Mouse (Mus musculus) neural tube, embryonic 14.5 days (tissue): ENCODE results near the gene Vmn1r203. TPM values are rescaled to one million over a fixed set of nuclear protein-coding genes. Genes with fewer than 3 reads are reported as not detected.
"Not testable (repeated sequence)": the region's sequence is repeated elsewhere in the genome, so short reads cannot be mapped to it uniquely, and the experiment has no call there.

Experiments
- ATAC-seq: fragments of 200-750 bp; cut with Nextera tagmentation; 2 replicates; pipeline ENCODE4 v1.8.0; 2017; ENCODE audit warnings: low read depth, mild to moderate bottlenecking, moderate TSS enrichment, moderate library complexity
- H3K27ac ChIP-seq: fragments of 300-500 bp; sonication (generic); 2 replicates; pipeline ENCODE4 v1.5.1; 2014; ENCODE audit warnings: low read depth, mild to moderate bottlenecking, control low read depth, low read length, moderate library complexity, mixed read lengths
- H3K27me3 ChIP-seq: fragments of 300-500 bp; sonication (generic); 2 replicates; pipeline ENCODE4 v1.6.1; 2014; ENCODE audit warnings: low read length; ENCODE audit not compliant: control insufficient read depth, insufficient read depth
- H3K36me3 ChIP-seq: fragments of 300-500 bp; sonication (generic); 2 replicates; pipeline ENCODE4 v1.6.1; 2014; ENCODE audit warnings: low read length, mixed read lengths; ENCODE audit not compliant: control insufficient read depth, insufficient read depth
- H3K4me1 ChIP-seq: fragments of 300-500 bp; sonication (generic); 2 replicates; pipeline ENCODE4 v1.6.1; 2014; ENCODE audit warnings: low read length; ENCODE audit not compliant: control insufficient read depth, insufficient read depth
- H3K4me2 ChIP-seq: fragments of 300-500 bp; sonication (generic); 2 replicates; pipeline ENCODE4 v1.6.1; 2014; ENCODE audit warnings: mild to moderate bottlenecking, low read depth, low read length, control low read depth
- H3K4me3 ChIP-seq: fragments of 300-500 bp; sonication (generic); 2 replicates; pipeline ENCODE4 v1.5.1; 2014; ENCODE audit warnings: low read depth, low read length, control low read depth, mixed read lengths
- H3K9ac ChIP-seq: fragments of 300-500 bp; sonication (generic); replicated peaks from 2 replicates; pipeline ENCODE4 v1.6.1; 2014; ENCODE audit warnings: low read depth, mild to moderate bottlenecking, control low read depth, low read length, mixed read lengths
- H3K9me3 ChIP-seq: fragments of 300-500 bp; sonication (generic); 2 replicates; pipeline ENCODE4 v1.6.1; 2016; ENCODE audit warnings: low read length; ENCODE audit not compliant: control insufficient read depth
- WGBS: fragments of 180-500 bp; shearing (Covaris S2); extraction: QIAGEN DNeasy Blood & Tissue Kit; methylation state at CpG from one replicate; pipeline ENCODE4 v1.1.7; 2014; 5-methylcytosine and 5-hydroxymethylcytosine counted together
- polyA plus RNA-seq: library from polyadenylated mRNA; unstranded; fragments of >200 nt; fragmentation: Nextera tagmentation; extraction: Ambion mirVana; gene quantifications from 2 replicates; pipeline ENCODE4 v1.2.1, GENCODE M21; 2014

Gene Vmn1r203
- not detected in 2 replicates for polyA plus RNA-seq

- H3K36me3 ChIP-seq: no peaks in the 10 kb centered on the region
- no peak within 1 kb of the TSS for H3K4me2 ChIP-seq
- H3K9ac ChIP-seq: no peak within 1 kb of the TSS
- no peaks in the 10 kb centered on the region for H3K9me3 ChIP-seq
- no peak within 1 kb of the TSS for H3K4me3 ChIP-seq
- no peaks in the 10 kb centered on the region for H3K4me1 ChIP-seq
- ATAC-seq: no peak
- no peaks in the 10 kb centered on the region for H3K27me3 ChIP-seq
- no peak within 1 kb of the TSS for H3K27ac ChIP-seq
These were observed at the start of gene Vmn1r203 for GRCm38 (mm10) chr13:22517814-22518213. Gene Vmn1r203 (plus strand): TSS chr13:22518114.

GRCm38 (mm10) chr13:22471623-22472022, 46.3 kb upstream of the Vmn1r203 start, which contains the start of gene Vmn1r201:
Gene Vmn1r201 (plus strand): TSS chr13:22471923.
- no peak for ATAC-seq
- Histone ChIP-seq H3K4me2 (no peak within 1 kb of the TSS), H3K27ac (no peak within 1 kb of the TSS), H3K9me3 (no peaks in the 10 kb centered on the region), H3K4me1 (no peaks in the 10 kb centered on the region), H3K36me3 (no peaks in the 10 kb centered on the region), H3K27me3 (no peaks in the 10 kb centered on the region), H3K9ac (no peak within 1 kb of the TSS), H3K4me3 (no peak within 1 kb of the TSS)
- 73% methylated on average over 1 of the region's 1 CpGs for WGBS

GRCm38 (mm10) chr13:22502431-22502830, 15.5 kb upstream of the Vmn1r203 start:
- no peaks in the 10 kb centered on the region for H3K9me3 ChIP-seq
- 58% methylated on average over 3 of the region's 3 CpGs for WGBS
- H3K4me1 ChIP-seq: no peaks in the 10 kb centered on the region
- H3K9ac ChIP-seq: no peak overlapping the region
- no peak overlapping the region for H3K4me2 ChIP-seq
- no peaks in the 10 kb centered on the region for H3K27me3 ChIP-seq
- no peak overlapping the region for H3K4me3 ChIP-seq
- no peak for ATAC-seq
- H3K36me3 ChIP-seq: no peaks in the 10 kb centered on the region
- no peak overlapping the region for H3K27ac ChIP-seq

GRCm38 (mm10) chr13:22505281-22505680, 12.6 kb upstream of the Vmn1r203 start, which contains the start of gene Vmn1r202:
Gene Vmn1r202 (minus strand): TSS chr13:22505381.
- Histone ChIP-seq H3K4me2 (no peak within 1 kb of the TSS), H3K27ac (no peak within 1 kb of the TSS), H3K27me3 (no peaks in the 10 kb centered on the region), H3K9ac (no peak within 1 kb of the TSS), H3K9me3 (no peaks in the 10 kb centered on the region), H3K4me3 (no peak within 1 kb of the TSS), H3K36me3 (no peaks in the 10 kb centered on the region), H3K4me1 (no peaks in the 10 kb centered on the region)
- no peak for ATAC-seq

- ATAC-seq, H3K4me2 ChIP-seq, H3K4me1 ChIP-seq, H3K4me3 ChIP-seq, H3K36me3 ChIP-seq, H3K9ac ChIP-seq, H3K27me3 ChIP-seq, H3K27ac ChIP-seq, H3K9me3 ChIP-seq: not testable (repeated sequence)
- 81% methylated on average over 1 of the region's 1 CpGs for WGBS
These were observed 35.0 kb downstream of the Vmn1r203 start, which contains the start of gene Vmn1r204 for GRCm38 (mm10) chr13:22552898-22553297. Gene Vmn1r204 (plus strand): TSS chr13:22553198.

- H3K27ac ChIP-seq, H3K9me3 ChIP-seq, H3K4me2 ChIP-seq, H3K36me3 ChIP-seq, ATAC-seq, H3K27me3 ChIP-seq, H3K9ac ChIP-seq, H3K4me3 ChIP-seq, H3K4me1 ChIP-seq: not testable (repeated sequence)
- 77% methylated on average over 3 of the region's 3 CpGs for WGBS
These were observed 57.0 kb downstream of the Vmn1r203 start for GRCm38 (mm10) chr13:22574911-22575310.

Other genes with a start within 250 kb of the Vmn1r203 start
- gene Vmn1r195, start 247.6 kb upstream of the Vmn1r203 start, polyA plus RNA-seq: not detected in 2 replicates
- gene Vmn1r196, start 228.2 kb upstream of the Vmn1r203 start, polyA plus RNA-seq: not detected in 2 replicates
- gene Vmn1r197, start 193.5 kb upstream of the Vmn1r203 start, polyA plus RNA-seq: not detected in 2 replicates
- gene Vmn1r198, start 167.8 kb upstream of the Vmn1r203 start, polyA plus RNA-seq: not detected in 2 replicates
- not detected in 2 replicates for gene Vmn1r199, start 138.3 kb upstream of the Vmn1r203 start, polyA plus RNA-seq
- gene Vmn1r200, start 127.7 kb upstream of the Vmn1r203 start, polyA plus RNA-seq: not detected in 2 replicates
- gene Vmn1r201, start 46.2 kb upstream of the Vmn1r203 start, polyA plus RNA-seq: not detected in 2 replicates
- gene Vmn1r202, start 12.7 kb upstream of the Vmn1r203 start, polyA plus RNA-seq: not detected in 2 replicates
- gene Vmn1r204, start 35.1 kb downstream of the Vmn1r203 start, polyA plus RNA-seq: not detected in 2 replicates
- not detected in 2 replicates for gene Vmn1r205, start 74.9 kb downstream of the Vmn1r203 start, polyA plus RNA-seq
- not detected in 2 replicates for gene Vmn1r206, start 106.1 kb downstream of the Vmn1r203 start, polyA plus RNA-seq
- gene Vmn1r207-ps, start 211.5 kb downstream of the Vmn1r203 start, polyA plus RNA-seq: not detected in 2 replicates